Mouse (Mus musculus) stomach, postnatal 0 days (tissue): ENCODE measurements around the gene Ctf1. TPM values are rescaled to one million over a fixed set of nuclear protein-coding genes. Genes with fewer than 3 reads are reported as not detected.
"Not testable (repeated sequence)": the region's sequence is repeated elsewhere in the genome, so short reads cannot be mapped to it uniquely, and the experiment has no call there.

Experiments used
- ATAC-seq: fragments of 200-750 bp; cut with Nextera tagmentation; 2 replicates; pipeline ENCODE4 v1.8.0; 2017; ENCODE audit not compliant: low FRiP score, low TSS enrichment
- DNase-seq: peaks from one replicate; pipeline ENCODE4 v3.0.0-alpha.2; 2016; ENCODE audit warnings: low spot score
- H3K27ac ChIP-seq: fragments of 300-500 bp; sonication (generic); replicated peaks from 2 replicates; pipeline ENCODE4 v1.5.1; 2014; ENCODE audit warnings: mild to moderate bottlenecking, control low read depth
- H3K27me3 ChIP-seq: fragments of 300-500 bp; sonication (generic); 2 replicates; pipeline ENCODE4 v1.6.1; 2014; ENCODE audit warnings: low read length; ENCODE audit not compliant: control insufficient read depth, insufficient read depth
- H3K36me3 ChIP-seq: fragments of 300-500 bp; sonication (generic); 2 replicates; pipeline ENCODE4 v1.6.1; 2014; ENCODE audit warnings: low read length, mixed read lengths; ENCODE audit not compliant: control insufficient read depth, insufficient read depth
- H3K4me1 ChIP-seq: fragments of 300-500 bp; sonication (generic); replicated peaks from 2 replicates; pipeline ENCODE4 v1.6.1; 2014; ENCODE audit warnings: antibody characterized with exemption; ENCODE audit not compliant: control insufficient read depth, insufficient read depth
- H3K4me2 ChIP-seq: fragments of 300-500 bp; sonication (generic); replicated peaks from 2 replicates; pipeline ENCODE4 v1.6.1; 2014; ENCODE audit warnings: low read depth, mild to moderate bottlenecking, control low read depth, moderate library complexity
- H3K4me3 ChIP-seq: fragments of 300-500 bp; sonication (generic); 2 replicates; pipeline ENCODE4 v1.5.1; 2014; ENCODE audit warnings: low read depth, low read length, control low read depth
- H3K9ac ChIP-seq: fragments of 300-500 bp; sonication (generic); 2 replicates; pipeline ENCODE4 v1.6.1; 2014; ENCODE audit warnings: mild to moderate bottlenecking, low read length, control low read depth, mixed read lengths
- H3K9me3 ChIP-seq: fragments of 300-500 bp; sonication (generic); 2 replicates; pipeline ENCODE4 v1.6.1; 2016; ENCODE audit warnings: low read length; ENCODE audit not compliant: control insufficient read depth
- CTCF ChIP-seq: IDR thresholded peaks from 2 replicates; pipeline ENCODE4 v1.5.1; 2016; ENCODE audit warnings: antibody characterized with exemption, low read depth, mild to moderate bottlenecking, moderate library complexity
- EP300 ChIP-seq: optimal IDR thresholded peaks from 2 replicates; pipeline ENCODE3; 2016; ENCODE audit warnings: antibody characterized with exemption
- WGBS: fragments of 180-500 bp; shearing (Covaris S2); extraction: QIAGEN DNeasy Blood & Tissue Kit; methylation state at CpG from one replicate; pipeline ENCODE4 v1.1.7; 2014; 5-methylcytosine and 5-hydroxymethylcytosine counted together
- polyA plus RNA-seq: library from polyadenylated mRNA; unstranded; fragments of >200 nt; fragmentation: Nextera tagmentation; extraction: Ambion mirVana; gene quantifications from 2 replicates; pipeline ENCODE4 v1.2.1, GENCODE M21; 2015

The Ctf1 gene
- polyA plus RNA-seq, 1 experiment from 2014 or later = 13.4 TPM

DNA sequence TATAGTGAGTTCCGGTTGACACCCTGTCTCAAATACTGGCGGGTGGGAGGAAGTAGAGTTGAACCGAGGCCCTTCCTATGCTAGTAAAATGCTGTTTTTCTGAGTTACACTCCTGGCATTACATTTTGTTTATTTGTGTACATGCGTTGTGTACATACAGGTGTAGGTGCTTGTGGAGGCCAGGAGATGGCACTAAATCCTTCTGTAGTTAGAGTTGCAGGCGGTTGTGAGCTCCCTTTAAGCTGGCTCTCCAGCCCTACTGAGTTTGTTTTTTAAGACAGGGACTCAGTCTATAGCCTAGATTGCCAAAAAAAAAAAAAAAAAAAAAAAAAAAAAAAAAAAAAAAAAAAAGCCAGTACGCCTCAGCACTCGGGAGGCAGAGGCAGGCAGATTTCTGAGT is 15.4 kb downstream of the Ctf1 start:
- ATAC-seq (no peak), DNase-seq (no peak)
- TF ChIP-seq CTCF (peak; percentile 34; the same call in 1 of the 2 replicates), EP300 (no peak)
- Histone ChIP-seq H3K36me3 (no peaks in the 10 kb centered on the region), H3K27me3 (no peaks in the 10 kb centered on the region), H3K9me3 (no peaks in the 10 kb centered on the region), H3K4me2 (no peak overlapping the region), H3K27ac (no peak overlapping the region), H3K4me3 (no peak overlapping the region), H3K4me1 (no peaks in the 10 kb centered on the region), H3K9ac (no peak overlapping the region)
- WGBS = 86% methylated on average over 7 of the region's 7 CpGs

DNA sequence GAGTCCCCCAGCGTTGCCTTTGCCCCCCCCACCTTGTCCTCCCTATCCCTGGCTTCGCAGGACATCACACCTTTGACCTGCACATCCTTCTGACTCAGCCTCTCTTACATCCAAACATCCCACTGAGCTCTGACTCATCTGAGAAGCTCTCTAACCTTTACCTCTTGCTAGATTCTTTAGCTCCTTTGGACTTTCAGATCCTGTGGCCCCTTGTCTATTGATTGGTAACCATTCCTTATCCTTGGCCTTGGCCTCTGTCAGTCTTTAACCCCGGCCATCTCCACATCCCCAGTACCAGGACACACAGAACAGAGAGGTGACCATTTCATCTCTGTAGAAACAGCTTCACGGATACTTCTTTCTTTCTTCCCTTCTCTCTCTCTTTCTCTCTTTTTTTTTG is 17.6 kb downstream of the Ctf1 start:
- Histone ChIP-seq H3K4me1 (no peaks in the 10 kb centered on the region), H3K27me3 (no peaks in the 10 kb centered on the region), H3K9me3 (no peaks in the 10 kb centered on the region), H3K4me3 (no peak overlapping the region), H3K36me3 (no peaks in the 10 kb centered on the region), H3K9ac (no peak overlapping the region), H3K27ac (no peak overlapping the region), H3K4me2 (no peak overlapping the region)
- DNase-seq = no peak
- 58% methylated on average over 4 of the region's 4 CpGs for WGBS
- ATAC-seq = no peak
- no peak for TF ChIP-seq EP300
- TF ChIP-seq CTCF = no peak

DNA sequence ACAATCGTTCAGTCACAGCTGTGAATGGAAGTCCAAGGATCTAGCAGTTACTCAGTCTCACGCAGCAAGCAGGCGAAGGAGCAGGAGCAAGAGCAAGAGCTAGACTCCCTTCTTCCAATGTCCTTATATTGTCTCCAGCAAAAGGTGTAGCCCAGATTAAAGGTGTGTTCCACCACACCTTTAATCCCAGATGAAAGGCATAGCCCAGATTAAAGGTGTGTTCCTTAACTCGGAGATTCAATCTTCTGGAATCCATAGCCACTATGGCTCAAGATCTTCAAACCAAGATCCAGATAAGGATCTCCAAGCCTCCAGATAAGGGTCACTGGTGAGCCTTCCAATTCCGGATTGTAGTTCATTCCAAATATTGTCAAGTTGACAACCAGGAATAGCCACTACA is 19.5 kb downstream of the Ctf1 start, which contains the start of gene Ctf2:
Ctf2 (minus strand) TSS at position 101 of the 400 bp plus-strand sequence.
- H3K4me2 ChIP-seq, H3K4me1 ChIP-seq, H3K36me3 ChIP-seq, ATAC-seq, H3K27ac ChIP-seq, H3K9me3 ChIP-seq, H3K4me3 ChIP-seq, H3K9ac ChIP-seq, DNase-seq, H3K27me3 ChIP-seq: not testable (repeated sequence)
- WGBS = no CpG with 5 or more reads among the region's 5 CpGs

DNA sequence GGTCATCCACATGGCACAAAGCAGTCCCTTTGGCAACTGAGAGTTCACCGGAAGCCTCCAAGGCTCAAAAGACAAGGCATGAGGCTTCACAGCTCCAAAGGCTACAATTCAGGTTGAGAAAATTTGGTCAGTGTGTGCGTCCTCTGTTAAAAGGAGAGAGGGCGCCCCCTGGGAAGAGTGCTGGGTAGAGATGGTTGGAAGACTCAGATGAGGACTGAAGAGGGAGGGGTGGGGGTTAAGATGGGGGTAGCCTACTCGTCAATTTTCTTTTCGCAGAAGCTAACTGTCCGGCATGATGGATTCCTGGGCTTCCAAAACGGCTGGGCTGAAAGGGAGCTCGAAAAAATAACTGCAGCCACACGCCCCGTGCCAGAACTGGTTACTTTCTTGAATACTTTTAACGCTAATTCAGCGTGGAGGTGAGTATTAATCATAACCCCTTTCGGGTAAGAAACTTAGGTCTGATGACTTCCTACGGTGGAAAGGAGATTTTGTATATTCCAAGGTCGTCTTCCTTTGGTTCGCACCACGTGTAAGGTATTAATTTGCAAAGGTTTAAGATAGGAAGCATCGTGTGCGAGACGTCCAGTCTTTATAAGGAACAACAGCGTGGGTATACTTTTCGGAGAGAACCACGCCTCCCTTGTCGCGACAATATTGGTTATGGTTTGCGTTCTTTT is 32.0 kb downstream of the Ctf1 start, which contains the start of gene Fbxl19:
Fbxl19 (plus strand) TSS at position 178 of the 680 bp plus-strand sequence.
- DNase-seq = peak; percentile 80
- H3K9ac ChIP-seq = peak within 1 kb of the TSS; percentile 45; the same call in 1 of the 2 replicates
- no peaks in the 10 kb centered on the region; the same call in 1 of the 2 replicates for H3K36me3 ChIP-seq

DNA sequence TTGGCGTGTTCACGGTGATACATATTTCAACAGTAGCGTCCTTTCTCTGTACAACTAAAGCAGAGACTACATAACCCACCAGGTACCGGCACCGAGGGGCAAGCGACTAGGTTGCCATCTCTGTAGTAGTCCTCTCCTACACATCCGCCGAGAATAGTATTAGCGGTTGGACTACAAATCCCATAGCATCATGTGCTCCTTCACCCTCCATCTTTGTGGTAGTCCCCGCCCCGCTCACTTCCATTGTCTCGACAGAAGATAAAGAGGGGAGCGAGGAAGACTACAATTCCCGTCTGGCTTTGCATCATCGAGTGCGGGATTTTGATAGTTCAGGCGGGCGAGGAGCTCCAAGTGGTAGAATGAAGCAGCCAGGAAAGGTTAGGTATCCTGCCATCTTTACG is 32.7 kb downstream of the Ctf1 start:
- ATAC-seq = peak; percentile 87

More for the DNA sequence above, 32.0 kb downstream of the Ctf1 start, which contains the start of gene Fbxl19:
- H3K9me3 ChIP-seq = no peaks in the 10 kb centered on the region
- H3K27ac ChIP-seq = peak within 1 kb of the TSS; percentile 79
- H3K4me1 ChIP-seq = peaks cover 4% of the 10 kb centered on the region
- peak within 1 kb of the TSS; percentile 72 for H3K4me3 ChIP-seq
- under 1% methylated on average over 26 of the region's 26 CpGs for WGBS
- H3K27me3 ChIP-seq = no peaks in the 10 kb centered on the region
- H3K4me2 ChIP-seq = peak within 1 kb of the TSS; percentile 97
- TF ChIP-seq EP300 (no peak), CTCF (peak; percentile 78)
- no peak for ATAC-seq

More for the DNA sequence above, 32.7 kb downstream of the Ctf1 start:
- WGBS = 0% methylated on average over 19 of the region's 19 CpGs
- Histone ChIP-seq H3K9ac (peak overlapping the region; percentile 45), H3K4me1 (peaks cover 4% of the 10 kb centered on the region), H3K27ac (peak overlapping the region; percentile 79), H3K36me3 (peaks cover 5% of the 10 kb centered on the region), H3K4me2 (peak overlapping the region; percentile 97), H3K27me3 (no peaks in the 10 kb centered on the region), H3K4me3 (peak overlapping the region; percentile 72), H3K9me3 (no peaks in the 10 kb centered on the region)
- TF ChIP-seq CTCF (no peak), EP300 (no peak)
- peak; percentile 94 for DNase-seq
